9 mouse cellular contexts compared by ENCODE assay signal in the genomic region with DNA sequence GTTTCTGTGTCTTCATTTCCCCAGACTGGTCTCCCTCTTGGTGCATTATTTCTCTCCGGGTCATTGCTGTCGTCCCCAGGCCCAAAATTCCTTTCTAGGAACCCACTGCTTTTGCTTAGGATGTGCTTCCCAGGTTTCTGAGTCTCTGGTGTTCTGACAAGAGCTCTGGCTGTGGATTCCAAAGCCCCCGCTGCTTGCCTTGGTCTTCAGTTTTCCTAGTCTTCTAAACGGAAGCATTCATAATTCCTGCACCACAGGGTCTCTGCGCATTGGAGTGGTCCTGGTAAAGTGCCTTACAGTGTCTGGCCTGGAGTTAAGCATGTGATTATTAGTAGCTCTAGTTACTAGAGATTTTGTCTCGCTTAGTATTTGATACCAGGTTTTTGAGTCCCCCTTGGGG. TPM values are rescaled to one million over a fixed set of nuclear protein-coding genes. Genes with fewer than 3 reads are reported as not detected.
DNase-seq lines count a peak whose midpoint lies in the region; ATAC-seq and TF ChIP-seq lines count a peak whose summit lies in the region.
"Had no signal": no experiment of that assay in that cellular context is flagged by ENCODE, and none has a peak within 500 bp of the region (broad histone marks: within the 10 kb centered on the region; RNA-seq: fewer than 3 reads in every experiment).

No protein-coding gene starts in this region.

- TF ChIP-seq CTCF in G1E (IDR thresholded peaks at IDR 0.05; ENCODE audit: low read depth, low read length), result no peak

- H3K4me3 ChIP-seq in heart, embryonic 13.5 days, result peak overlapping the region; percentile 96
- H3K4me3 ChIP-seq in G1E (ENCODE audit: low read depth, low read length), result peak overlapping the region; percentile 98
- peak overlapping the region; percentile 96 for H3K4me3 ChIP-seq in hindbrain, embryonic 10.5 days
- H3K4me3 ChIP-seq in midbrain, embryonic 12.5 days, result peak overlapping the region; percentile 99

- H3K36me3 ChIP-seq in heart, embryonic 13.5 days, result peaks cover 69% of the 10 kb centered on the region
- H3K36me3 ChIP-seq in G1E (replicated peaks), result peaks cover 70% of the 10 kb centered on the region
- peaks cover 73% of the 10 kb centered on the region for H3K36me3 ChIP-seq in hindbrain, embryonic 10.5 days
- peaks cover 52% of the 10 kb centered on the region for H3K36me3 ChIP-seq in midbrain, embryonic 12.5 days

- no peaks in the 10 kb centered on the region for H3K27me3 ChIP-seq in heart, embryonic 13.5 days (replicated peaks)
- no peaks in the 10 kb centered on the region for H3K27me3 ChIP-seq in G1E (ENCODE audit: insufficient read depth, low read length)
- no peaks in the 10 kb centered on the region for H3K27me3 ChIP-seq in hindbrain, embryonic 10.5 days (ENCODE audit: insufficient read depth, poor library complexity, severe bottlenecking)
- no peaks in the 10 kb centered on the region for H3K27me3 ChIP-seq in midbrain, embryonic 12.5 days

- peak overlapping the region; percentile 85 for H3K4me2 ChIP-seq in heart, embryonic 13.5 days
- peak overlapping the region; percentile 83 for H3K4me2 ChIP-seq in midbrain, embryonic 12.5 days (replicated peaks)

- H3K9me3 ChIP-seq in heart, embryonic 13.5 days, result no peaks in the 10 kb centered on the region
- no peaks in the 10 kb centered on the region for H3K9me3 ChIP-seq in G1E (replicated peaks)
- no peaks in the 10 kb centered on the region for H3K9me3 ChIP-seq in hindbrain, embryonic 10.5 days
- H3K9me3 ChIP-seq in midbrain, embryonic 12.5 days, result no peaks in the 10 kb centered on the region

- peaks cover 52% of the 10 kb centered on the region for H3K4me1 ChIP-seq in heart, embryonic 13.5 days
- peaks cover 68% of the 10 kb centered on the region for H3K4me1 ChIP-seq in G1E (ENCODE audit: insufficient read depth, low read depth, low read length)
- peaks cover 18% of the 10 kb centered on the region for H3K4me1 ChIP-seq in hindbrain, embryonic 10.5 days (replicated peaks)
- peaks cover 10% of the 10 kb centered on the region for H3K4me1 ChIP-seq in midbrain, embryonic 12.5 days

- ATAC-seq in heart, embryonic 13.5 days (ENCODE audit: extremely low read depth, insufficient number of reproducible peaks, low FRiP score, low TSS enrichment), result no peak
- ATAC-seq in G1E (ENCODE audit: extremely low read depth, insufficient number of reproducible peaks, low FRiP score, poor library complexity, severe bottlenecking), result no peak
- ATAC-seq in midbrain, embryonic 12.5 days (ENCODE audit: low FRiP score, low read depth), result no peak
- ATAC-seq in granulocyte monocyte progenitor cell, adult 5-6 weeks (replicated peaks; ENCODE audit: poor library complexity, severe bottlenecking), result no peak

- 10% methylated on average over 6 of the region's 6 CpGs for WGBS in heart, embryonic 13.5 days
- 23% methylated on average over 6 of the region's 6 CpGs for WGBS in hindbrain, embryonic 10.5 days
- WGBS in midbrain, embryonic 12.5 days, result 20% methylated on average over 6 of the region's 6 CpGs

- intact Hi-C loops in heart, postnatal 36 days (cut with DNase I), result loop anchor here (5.0 kb wide), 1 partner anchor 46 kb away; the partner anchor contains the start of gene Rasl2-9

- peak overlapping the region; percentile 97 for H3K9ac ChIP-seq in heart, embryonic 13.5 days
- H3K9ac ChIP-seq in midbrain, embryonic 12.5 days (replicated peaks), result peak overlapping the region; percentile 97

- H3K27ac ChIP-seq in heart, embryonic 13.5 days (replicated peaks), result peak overlapping the region; percentile 96
- peak overlapping the region; percentile 96 for H3K27ac ChIP-seq in hindbrain, embryonic 10.5 days
- H3K27ac ChIP-seq in midbrain, embryonic 12.5 days (replicated peaks), result peak overlapping the region; percentile 89

- no peak for DNase-seq in heart, postnatal 36 days
- DNase-seq in G1E (ENCODE audit: low spot score) (no peak), adipocyte (ENCODE audit: low spot score) (no peak)
- DNase-seq in hindbrain, embryonic 10.5 days (ENCODE audit: low spot score), result peak; percentile 14
- no peak for DNase-seq in layer of hippocampus, adult 11-12 months (ENCODE audit: low spot score)

RNA-seq across cellular contexts. Expression of gene Epn1, which starts 0.8 kb away (rescaled TPM):
- polyA plus RNA-seq in heart, embryonic 13.5 days (2015; fragmentation: Nextera tagmentation; extraction: Ambion mirVana), result 50.2 and 51.4 TPM in 2 replicates
- total RNA-seq in heart, postnatal 36 days (2021), result 100 to 1,000 TPM; 176 to 184 TPM
- total RNA-seq in G1E (2014; fragmentation: Nextera tagmentation), result 134 and 152 TPM in 2 replicates
- total RNA-seq in G1E (2017), result 79.5 and 85.2 TPM in 2 replicates
- 720 and 931 TPM in 2 replicates for polyA plus RNA-seq in G1E (2012)
- polyA plus RNA-seq in hindbrain, embryonic 10.5 days (2016; fragmentation: Nextera tagmentation; extraction: Ambion mirVana), result 61.3 and 76.8 TPM in 2 replicates
- 67.3 and 69.8 TPM in 2 replicates for polyA plus RNA-seq in midbrain, embryonic 12.5 days (2016; fragmentation: Nextera tagmentation; extraction: Ambion mirVana)
- total RNA-seq in granulocyte monocyte progenitor cell, adult 5-6 weeks (2014; fragmentation: Nextera tagmentation), result 56.6 and 57.4 TPM in 2 replicates
- 34.4 and 62.6 TPM in 2 replicates for total RNA-seq in granulocyte monocyte progenitor cell, adult 5-6 weeks (2017)

RNA-seq across cellular contexts. Expression of gene U2af2, which starts 18.9 kb away (rescaled TPM):
- polyA plus RNA-seq in heart, embryonic 13.5 days (2015; fragmentation: Nextera tagmentation; extraction: Ambion mirVana), result 69.8 and 77.4 TPM in 2 replicates
- total RNA-seq in heart, postnatal 36 days (2021), result 10 to 100 TPM; 62.4 to 70.8 TPM
- total RNA-seq in G1E (2014; fragmentation: Nextera tagmentation), result 166 and 208 TPM in 2 replicates
- total RNA-seq in G1E (2017), result 261 and 292 TPM in 2 replicates
- polyA plus RNA-seq in G1E (2012), result 480 and 545 TPM in 2 replicates
- polyA plus RNA-seq in hindbrain, embryonic 10.5 days (2016; fragmentation: Nextera tagmentation; extraction: Ambion mirVana), result 179 and 180 TPM in 2 replicates
- 148 and 160 TPM in 2 replicates for polyA plus RNA-seq in midbrain, embryonic 12.5 days (2016; fragmentation: Nextera tagmentation; extraction: Ambion mirVana)
- total RNA-seq in granulocyte monocyte progenitor cell, adult 5-6 weeks (2014; fragmentation: Nextera tagmentation), result 204 and 227 TPM in 2 replicates
- total RNA-seq in granulocyte monocyte progenitor cell, adult 5-6 weeks (2017), result 253 and 265 TPM in 2 replicates

RNA-seq across cellular contexts. Expression of gene Zfp580, which starts 29.5 kb away (rescaled TPM):
- polyA plus RNA-seq in heart, embryonic 13.5 days (2015; fragmentation: Nextera tagmentation; extraction: Ambion mirVana), result 16.4 and 18.7 TPM in 2 replicates
- 1 to 10 TPM; 5.6 to 5.7 TPM for total RNA-seq in heart, postnatal 36 days (2021)
- total RNA-seq in G1E (2014; fragmentation: Nextera tagmentation), result 1.1 and 1.8 TPM in 2 replicates
- total RNA-seq in G1E (2017), result 0.44 TPM in 1 of 2 replicates, not detected in the other
- 2.8 and 4.1 TPM in 2 replicates for polyA plus RNA-seq in G1E (2012)
- polyA plus RNA-seq in hindbrain, embryonic 10.5 days (2016; fragmentation: Nextera tagmentation; extraction: Ambion mirVana), result 37.7 and 53.4 TPM in 2 replicates
- 54.6 and 56.3 TPM in 2 replicates for polyA plus RNA-seq in midbrain, embryonic 12.5 days (2016; fragmentation: Nextera tagmentation; extraction: Ambion mirVana)
- total RNA-seq in granulocyte monocyte progenitor cell, adult 5-6 weeks (2014; fragmentation: Nextera tagmentation), result 1.3 and 7.3 TPM in 2 replicates
- 1.2 and 1.3 TPM in 2 replicates for total RNA-seq in granulocyte monocyte progenitor cell, adult 5-6 weeks (2017)

RNA-seq across cellular contexts. Expression of gene Rfpl4, which starts 35.9 kb away (rescaled TPM):
- polyA plus RNA-seq in heart, embryonic 13.5 days (2015; fragmentation: Nextera tagmentation; extraction: Ambion mirVana), result 0.11 TPM in 1 of 2 replicates, not detected in the other
- total RNA-seq in heart, postnatal 36 days (2021), result not detected
- not detected in 2 replicates for total RNA-seq in G1E (2014; fragmentation: Nextera tagmentation)
- not detected in 2 replicates for total RNA-seq in G1E (2017)
- not detected in 2 replicates for polyA plus RNA-seq in G1E (2012)
- polyA plus RNA-seq in hindbrain, embryonic 10.5 days (2016; fragmentation: Nextera tagmentation; extraction: Ambion mirVana), result not detected in 2 replicates
- not detected in 2 replicates for polyA plus RNA-seq in midbrain, embryonic 12.5 days (2016; fragmentation: Nextera tagmentation; extraction: Ambion mirVana)
- total RNA-seq in granulocyte monocyte progenitor cell, adult 5-6 weeks (2014; fragmentation: Nextera tagmentation), result not detected in 2 replicates
- total RNA-seq in granulocyte monocyte progenitor cell, adult 5-6 weeks (2017), result not detected in 2 replicates
- total RNA-seq: left cerebral cortex, adult 8-10 months had no signal

RNA-seq across cellular contexts. Expression of gene Zfp784, which starts 42.6 kb away (rescaled TPM):
- 5.4 and 5.7 TPM in 2 replicates for polyA plus RNA-seq in heart, embryonic 13.5 days (2015; fragmentation: Nextera tagmentation; extraction: Ambion mirVana)
- total RNA-seq in heart, postnatal 36 days (2021), result 1 to 10 TPM; 5.2 to 6.1 TPM
- total RNA-seq in G1E (2014; fragmentation: Nextera tagmentation), result 1.7 and 2.5 TPM in 2 replicates
- total RNA-seq in G1E (2017), result 2.7 and 2.8 TPM in 2 replicates
- 1.3 and 1.6 TPM in 2 replicates for polyA plus RNA-seq in G1E (2012)
- polyA plus RNA-seq in hindbrain, embryonic 10.5 days (2016; fragmentation: Nextera tagmentation; extraction: Ambion mirVana), result 3.3 and 3.9 TPM in 2 replicates
- polyA plus RNA-seq in midbrain, embryonic 12.5 days (2016; fragmentation: Nextera tagmentation; extraction: Ambion mirVana), result 5.4 and 5.8 TPM in 2 replicates
- 0.28 and 0.54 TPM in 2 replicates for total RNA-seq in granulocyte monocyte progenitor cell, adult 5-6 weeks (2014; fragmentation: Nextera tagmentation)
- total RNA-seq in granulocyte monocyte progenitor cell, adult 5-6 weeks (2017), result 0.98 and 1.1 TPM in 2 replicates
